Mouse (Mus musculus): ENCODE data around the gene Snx27. TPM values are rescaled to one million over a fixed set of nuclear protein-coding genes. Genes with fewer than 3 reads are reported as not detected.

The Snx27 gene
- polyA plus RNA-seq, 1 experiment from 2014 or later = 39.4 TPM

- no peak overlapping the region for H3K27ac ChIP-seq (ENCODE audit: low read depth, low read length)
- peaks cover 6% of the 10 kb centered on the region for H3K36me3 ChIP-seq (ENCODE audit: control insufficient read depth, insufficient read depth, low read length)
- no peaks in the 10 kb centered on the region for H3K4me1 ChIP-seq (ENCODE audit: control insufficient read depth, insufficient read depth, low read length)
- ATAC-seq (ENCODE audit: low FRiP score) = no peak
- no peak overlapping the region for H3K4me2 ChIP-seq
- no peak overlapping the region for H3K9ac ChIP-seq (ENCODE audit: low read length)
- peak; percentile 56 for DNase-seq (ENCODE audit: low spot score, missing footprints)
- H3K4me3 ChIP-seq (ENCODE audit: low read depth, low read length) = no peak overlapping the region
- no peaks in the 10 kb centered on the region for H3K27me3 ChIP-seq (ENCODE audit: control insufficient read depth, insufficient read depth, low read length)
- no peaks in the 10 kb centered on the region for H3K9me3 ChIP-seq (ENCODE audit: control insufficient read depth, low read length)
- 96% methylated on average over 5 of the region's 5 CpGs for WGBS
These were observed 22.5 kb downstream of the Snx27 start for GRCm38 (mm10) chr3:94559931-94560429.

GRCm38 (mm10) chr3:94549041-94549440 is 33.5 kb downstream of the Snx27 start:
- Histone ChIP-seq H3K9me3 (ENCODE audit: control insufficient read depth, low read length) (no peaks in the 10 kb centered on the region), H3K4me3 (ENCODE audit: low read depth, low read length) (no peak overlapping the region), H3K27me3 (ENCODE audit: control insufficient read depth, insufficient read depth, low read length) (no peaks in the 10 kb centered on the region), H3K4me2 (no peak overlapping the region), H3K27ac (ENCODE audit: low read depth, low read length) (no peak overlapping the region), H3K4me1 (ENCODE audit: control insufficient read depth, insufficient read depth, low read length) (no peaks in the 10 kb centered on the region), H3K9ac (ENCODE audit: low read length) (no peak overlapping the region), H3K36me3 (ENCODE audit: control insufficient read depth, insufficient read depth, low read length) (no peaks in the 10 kb centered on the region)
- WGBS = 93% methylated on average over 2 of the region's 2 CpGs
- DNase-seq (ENCODE audit: low spot score, missing footprints) (no peak), ATAC-seq (ENCODE audit: low FRiP score) (no peak)

GRCm38 (mm10) chr3:94537187-94537586 is 45.3 kb downstream of the Snx27 start:
- H3K9me3 ChIP-seq (ENCODE audit: control insufficient read depth, low read length) = no peaks in the 10 kb centered on the region
- WGBS = 95% methylated on average over 3 of the region's 3 CpGs
- no peak for ATAC-seq (ENCODE audit: low FRiP score)
- DNase-seq (ENCODE audit: low spot score, missing footprints) = peak; percentile 39
- no peaks in the 10 kb centered on the region for H3K36me3 ChIP-seq (ENCODE audit: control insufficient read depth, insufficient read depth, low read length)
- no peaks in the 10 kb centered on the region for H3K27me3 ChIP-seq (ENCODE audit: control insufficient read depth, insufficient read depth, low read length)
- no peak overlapping the region for H3K9ac ChIP-seq (ENCODE audit: low read length)
- H3K4me1 ChIP-seq (ENCODE audit: control insufficient read depth, insufficient read depth, low read length) = no peaks in the 10 kb centered on the region
- no peak overlapping the region for H3K27ac ChIP-seq (ENCODE audit: low read depth, low read length)
- no peak overlapping the region for H3K4me2 ChIP-seq
- no peak overlapping the region for H3K4me3 ChIP-seq (ENCODE audit: low read depth, low read length)

- no peaks in the 10 kb centered on the region for H3K27me3 ChIP-seq (ENCODE audit: control insufficient read depth, insufficient read depth, low read length)
- no peak overlapping the region for H3K9ac ChIP-seq (ENCODE audit: low read length)
- no peak overlapping the region for H3K4me2 ChIP-seq
- ATAC-seq (ENCODE audit: low FRiP score) = no peak
- no peak overlapping the region for H3K4me3 ChIP-seq (ENCODE audit: low read depth, low read length)
- DNase-seq (ENCODE audit: low spot score, missing footprints) = no peak
- no peaks in the 10 kb centered on the region for H3K36me3 ChIP-seq (ENCODE audit: control insufficient read depth, insufficient read depth, low read length)
- no peak overlapping the region for H3K27ac ChIP-seq (ENCODE audit: low read depth, low read length)
- H3K4me1 ChIP-seq (ENCODE audit: control insufficient read depth, insufficient read depth, low read length) = no peaks in the 10 kb centered on the region
- H3K9me3 ChIP-seq (ENCODE audit: control insufficient read depth, low read length) = no peaks in the 10 kb centered on the region
These were observed 48.5 kb downstream of the Snx27 start for GRCm38 (mm10) chr3:94533968-94534367.

- H3K36me3 ChIP-seq (ENCODE audit: control insufficient read depth, insufficient read depth, low read length) = peaks cover 2% of the 10 kb centered on the region; the same call in 1 of the 2 replicates
- H3K27me3 ChIP-seq (ENCODE audit: control insufficient read depth, insufficient read depth, low read length) = no peaks in the 10 kb centered on the region
- no peak overlapping the region for H3K4me2 ChIP-seq
- ATAC-seq (ENCODE audit: low FRiP score) (no peak), DNase-seq (ENCODE audit: low spot score, missing footprints) (no peak)
- H3K4me1 ChIP-seq (ENCODE audit: control insufficient read depth, insufficient read depth, low read length) = no peaks in the 10 kb centered on the region
- no peak overlapping the region for H3K4me3 ChIP-seq (ENCODE audit: low read depth, low read length)
- no peaks in the 10 kb centered on the region for H3K9me3 ChIP-seq (ENCODE audit: control insufficient read depth, low read length)
- H3K27ac ChIP-seq (ENCODE audit: low read depth, low read length) = no peak overlapping the region
- no peak overlapping the region for H3K9ac ChIP-seq (ENCODE audit: low read length)
- WGBS = 64% methylated on average over 2 of the region's 2 CpGs
These were observed 55.8 kb downstream of the Snx27 start for GRCm38 (mm10) chr3:94526731-94527130.

GRCm38 (mm10) chr3:94506664-94507063 is 75.9 kb downstream of the Snx27 start:
- ATAC-seq (ENCODE audit: low FRiP score) (no peak), DNase-seq (ENCODE audit: low spot score, missing footprints) (no peak)
- Histone ChIP-seq H3K9me3 (ENCODE audit: control insufficient read depth, low read length) (no peaks in the 10 kb centered on the region), H3K4me2 (no peak overlapping the region), H3K9ac (ENCODE audit: low read length) (no peak overlapping the region), H3K4me3 (ENCODE audit: low read depth, low read length) (no peak overlapping the region), H3K36me3 (ENCODE audit: control insufficient read depth, insufficient read depth, low read length) (peaks cover 7% of the 10 kb centered on the region; the same call in 1 of the 2 replicates), H3K27me3 (ENCODE audit: control insufficient read depth, insufficient read depth, low read length) (no peaks in the 10 kb centered on the region), H3K4me1 (ENCODE audit: control insufficient read depth, insufficient read depth, low read length) (no peaks in the 10 kb centered on the region), H3K27ac (ENCODE audit: low read depth, low read length) (no peak overlapping the region)
- 91% methylated on average over 1 of the region's 1 CpGs for WGBS

GRCm38 (mm10) chr3:94502243-94502642 is 80.3 kb downstream of the Snx27 start:
- Histone ChIP-seq H3K4me3 (ENCODE audit: low read depth, low read length) (no peak overlapping the region), H3K9me3 (ENCODE audit: control insufficient read depth, low read length) (no peaks in the 10 kb centered on the region), H3K4me2 (no peak overlapping the region), H3K9ac (ENCODE audit: low read length) (no peak overlapping the region), H3K4me1 (ENCODE audit: control insufficient read depth, insufficient read depth, low read length) (no peaks in the 10 kb centered on the region), H3K27me3 (ENCODE audit: control insufficient read depth, insufficient read depth, low read length) (no peaks in the 10 kb centered on the region), H3K27ac (ENCODE audit: low read depth, low read length) (no peak overlapping the region), H3K36me3 (ENCODE audit: control insufficient read depth, insufficient read depth, low read length) (peaks cover 5% of the 10 kb centered on the region; the same call in 1 of the 2 replicates)
- DNase-seq (ENCODE audit: low spot score, missing footprints) = peak; percentile 89
- ATAC-seq (ENCODE audit: low FRiP score) = peak; percentile 72
- 75% methylated on average over 3 of the region's 3 CpGs for WGBS

- H3K27ac ChIP-seq (ENCODE audit: low read depth, low read length) = no peak overlapping the region
- DNase-seq (ENCODE audit: low spot score, missing footprints) = no peak
- H3K4me2 ChIP-seq = no peak overlapping the region
- H3K4me1 ChIP-seq (ENCODE audit: control insufficient read depth, insufficient read depth, low read length) = no peaks in the 10 kb centered on the region
- no peaks in the 10 kb centered on the region for H3K27me3 ChIP-seq (ENCODE audit: control insufficient read depth, insufficient read depth, low read length)
- H3K4me3 ChIP-seq (ENCODE audit: low read depth, low read length) = no peak overlapping the region
- no peaks in the 10 kb centered on the region for H3K36me3 ChIP-seq (ENCODE audit: control insufficient read depth, insufficient read depth, low read length)
- 75% methylated on average over 4 of the region's 4 CpGs for WGBS
- ATAC-seq (ENCODE audit: low FRiP score) = no peak
- no peak overlapping the region for H3K9ac ChIP-seq (ENCODE audit: low read length)
- H3K9me3 ChIP-seq (ENCODE audit: control insufficient read depth, low read length) = no peaks in the 10 kb centered on the region
These were observed 85.4 kb downstream of the Snx27 start for GRCm38 (mm10) chr3:94497162-94497561.

GRCm38 (mm10) chr3:94487581-94487980 is 94.9 kb downstream of the Snx27 start:
- peaks cover 9% of the 10 kb centered on the region; the same call in 1 of the 2 replicates for H3K36me3 ChIP-seq (ENCODE audit: control insufficient read depth, insufficient read depth, low read length)
- no peak overlapping the region for H3K4me2 ChIP-seq
- H3K27ac ChIP-seq (ENCODE audit: low read depth, low read length) = no peak overlapping the region

More at GRCm38 (mm10) chr3:94487581-94487980, 94.9 kb downstream of the Snx27 start:
- DNase-seq (ENCODE audit: low spot score, missing footprints) = no peak
- no peak for ATAC-seq (ENCODE audit: low FRiP score)
- 81% methylated on average over 6 of the region's 6 CpGs for WGBS
- Histone ChIP-seq H3K4me3 (ENCODE audit: low read depth, low read length) (no peak overlapping the region), H3K9ac (ENCODE audit: low read length) (no peak overlapping the region), H3K27me3 (ENCODE audit: control insufficient read depth, insufficient read depth, low read length) (no peaks in the 10 kb centered on the region), H3K4me1 (ENCODE audit: control insufficient read depth, insufficient read depth, low read length) (peaks cover 38% of the 10 kb centered on the region), H3K9me3 (ENCODE audit: control insufficient read depth, low read length) (no peaks in the 10 kb centered on the region)

Data from midbrain, embryonic 11.5 days (tissue).